Mouse (Mus musculus): ENCODE data around the gene Slc7a6. TPM values are rescaled to one million over a fixed set of nuclear protein-coding genes. Genes with fewer than 3 reads are reported as not detected.

Slc7a6 gene
- polyA plus RNA-seq, 1 experiment = 8.3 TPM

- peak overlapping the region; percentile 77 for H3K4me3 ChIP-seq (ENCODE audit: insufficient read depth, low read length)
- peak overlapping the region; percentile 87 for H3K27ac ChIP-seq (ENCODE audit: insufficient read depth, low read depth, low read length)
- no peak for TF ChIP-seq CTCF (IDR thresholded peaks at IDR 0.05; ENCODE audit: low read depth, low read length)
- TF ChIP-seq POLR2A (IDR thresholded peaks at IDR 0.05; ENCODE audit: borderline replicate concordance, low read depth, low read length) = no peak
- H3K4me1 ChIP-seq (ENCODE audit: control insufficient read depth, insufficient read depth, low read length) = peaks cover 63% of the 10 kb centered on the region
These were observed 18.0 kb upstream of the Slc7a6 start for GRCm38 (mm10) chr8:106150653-106151000.

GRCm38 (mm10) chr8:106151041-106151440 lies 17.6 kb upstream of the Slc7a6 start:
- Histone ChIP-seq H3K4me3 (ENCODE audit: insufficient read depth, low read length) (peak overlapping the region; percentile 77), H3K27ac (ENCODE audit: insufficient read depth, low read depth, low read length) (peak overlapping the region; percentile 87), H3K4me1 (ENCODE audit: control insufficient read depth, insufficient read depth, low read length) (peaks cover 59% of the 10 kb centered on the region)
- TF ChIP-seq POLR2A (IDR thresholded peaks at IDR 0.05; ENCODE audit: borderline replicate concordance, low read depth, low read length) = no peak
- TF ChIP-seq CTCF (IDR thresholded peaks at IDR 0.05; ENCODE audit: low read depth, low read length) = no peak

DNA sequence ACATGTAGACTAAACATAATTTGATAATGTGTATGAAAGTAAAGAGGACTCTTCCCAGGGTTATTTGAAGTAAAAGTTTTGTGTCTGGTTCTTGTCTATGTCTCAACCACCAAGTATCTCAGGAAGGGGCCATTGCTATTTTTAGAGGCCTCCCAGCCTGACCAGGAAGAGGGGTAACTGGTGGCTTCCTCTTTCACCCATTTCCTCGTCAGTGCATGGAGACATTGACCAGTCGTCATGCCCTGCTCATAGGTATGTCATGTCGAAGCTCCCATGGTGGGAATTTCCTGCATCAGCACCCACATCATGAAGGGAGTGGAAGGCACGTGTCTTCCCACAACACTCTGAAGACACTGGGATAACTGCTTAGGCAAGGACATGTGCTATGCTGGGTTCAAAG lies 15.8 kb upstream of the Slc7a6 start:
- Histone ChIP-seq H3K4me3 (ENCODE audit: insufficient read depth, low read length) (peak overlapping the region; percentile 77), H3K27ac (ENCODE audit: insufficient read depth, low read depth, low read length) (peak overlapping the region; percentile 87), H3K4me1 (ENCODE audit: control insufficient read depth, insufficient read depth, low read length) (peaks cover 44% of the 10 kb centered on the region)
- TF ChIP-seq POLR2A (IDR thresholded peaks at IDR 0.05; ENCODE audit: borderline replicate concordance, low read depth, low read length) (no peak), CTCF (IDR thresholded peaks at IDR 0.05; ENCODE audit: low read depth, low read length) (no peak)

DNA sequence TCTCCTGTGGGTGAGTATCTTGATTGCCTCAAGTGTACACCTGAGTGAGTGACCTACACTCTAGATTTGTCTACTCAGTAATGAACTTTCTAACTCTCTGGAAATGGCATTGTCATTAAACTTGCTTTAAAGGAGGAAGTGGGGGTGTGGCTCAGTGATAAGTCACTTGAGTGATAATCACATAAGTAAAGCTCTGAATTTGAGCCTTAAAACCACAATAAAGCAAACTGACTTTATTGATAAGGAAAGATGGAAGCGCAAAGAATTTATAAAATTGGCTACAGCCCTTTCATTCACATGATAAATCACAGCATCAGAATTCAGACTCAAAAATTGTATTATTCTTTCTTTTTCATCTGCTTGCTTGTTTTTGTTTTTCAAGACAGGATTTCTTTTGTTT lies 11.2 kb upstream of the Slc7a6 start:
- TF ChIP-seq CTCF (IDR thresholded peaks at IDR 0.05; ENCODE audit: low read depth, low read length) (no peak), POLR2A (IDR thresholded peaks at IDR 0.05; ENCODE audit: borderline replicate concordance, low read depth, low read length) (no peak)
- Histone ChIP-seq H3K27ac (ENCODE audit: insufficient read depth, low read depth, low read length) (no peak overlapping the region), H3K4me1 (ENCODE audit: control insufficient read depth, insufficient read depth, low read length) (peaks cover 24% of the 10 kb centered on the region), H3K4me3 (ENCODE audit: insufficient read depth, low read length) (no peak overlapping the region)

GRCm38 (mm10) chr8:106158381-106158780 lies 10.3 kb upstream of the Slc7a6 start:
- Histone ChIP-seq H3K4me3 (ENCODE audit: insufficient read depth, low read length) (no peak overlapping the region), H3K27ac (ENCODE audit: insufficient read depth, low read depth, low read length) (no peak overlapping the region), H3K4me1 (ENCODE audit: control insufficient read depth, insufficient read depth, low read length) (peaks cover 17% of the 10 kb centered on the region)
- TF ChIP-seq CTCF (IDR thresholded peaks at IDR 0.05; ENCODE audit: low read depth, low read length) = no peak
- no peak for TF ChIP-seq POLR2A (IDR thresholded peaks at IDR 0.05; ENCODE audit: borderline replicate concordance, low read depth, low read length)

- Histone ChIP-seq H3K4me1 (ENCODE audit: control insufficient read depth, insufficient read depth, low read length) (peaks cover 4% of the 10 kb centered on the region), H3K4me3 (ENCODE audit: insufficient read depth, low read length) (no peak overlapping the region), H3K27ac (ENCODE audit: insufficient read depth, low read depth, low read length) (no peak overlapping the region)
- no peak for TF ChIP-seq CTCF (IDR thresholded peaks at IDR 0.05; ENCODE audit: low read depth, low read length)
- TF ChIP-seq POLR2A (IDR thresholded peaks at IDR 0.05; ENCODE audit: borderline replicate concordance, low read depth, low read length) = no peak
These were observed 8.8 kb upstream of the Slc7a6 start for GRCm38 (mm10) chr8:106159876-106160275.

DNA sequence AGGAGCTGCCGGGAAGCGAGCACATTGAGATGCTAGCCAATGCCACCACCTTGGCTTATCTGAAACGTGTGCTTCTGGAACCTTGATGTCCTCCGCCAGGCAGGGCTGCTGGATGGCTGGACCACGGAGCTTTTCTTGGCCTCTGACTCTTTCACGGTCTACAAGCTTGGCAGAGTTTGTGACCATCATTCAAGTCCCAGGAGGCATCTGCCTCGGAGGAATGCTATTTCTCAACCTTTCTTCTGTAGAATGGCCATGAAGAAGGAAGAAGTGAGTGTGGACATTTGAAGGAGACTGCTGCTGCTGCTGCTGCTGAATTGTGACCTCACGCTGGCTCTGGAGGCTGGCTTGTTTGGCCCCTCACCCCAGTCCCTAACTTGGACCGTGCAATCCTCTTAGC lies 5.4 kb upstream of the Slc7a6 start:
- H3K4me3 ChIP-seq (ENCODE audit: insufficient read depth, low read length) = no peak overlapping the region
- peaks cover 12% of the 10 kb centered on the region for H3K4me1 ChIP-seq (ENCODE audit: control insufficient read depth, insufficient read depth, low read length)
- TF ChIP-seq CTCF (IDR thresholded peaks at IDR 0.05; ENCODE audit: low read depth, low read length) = no peak
- no peak for TF ChIP-seq POLR2A (IDR thresholded peaks at IDR 0.05; ENCODE audit: borderline replicate concordance, low read depth, low read length)
- no peak overlapping the region for H3K27ac ChIP-seq (ENCODE audit: insufficient read depth, low read depth, low read length)

DNA sequence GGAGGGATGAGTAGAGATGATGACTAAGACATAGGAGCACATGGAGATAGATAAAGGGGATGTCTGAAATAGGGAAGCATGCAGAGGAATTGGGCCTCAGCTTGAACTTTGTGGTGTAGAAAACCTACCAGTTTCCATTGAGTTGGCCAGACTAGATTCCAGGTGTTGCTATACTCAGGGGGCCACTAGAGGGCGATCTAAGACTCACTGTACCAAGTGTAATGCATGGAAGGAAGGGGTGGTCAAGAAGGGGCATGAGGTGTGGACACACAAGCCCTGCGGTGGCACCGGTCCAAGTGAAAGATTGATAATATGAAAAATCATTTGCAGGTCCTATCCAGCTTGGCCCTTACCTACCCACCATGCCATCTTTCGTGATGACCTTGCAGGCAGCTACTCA lies 3.2 kb upstream of the Slc7a6 start:
- peaks cover 14% of the 10 kb centered on the region for H3K4me1 ChIP-seq (ENCODE audit: control insufficient read depth, insufficient read depth, low read length)
- no peak overlapping the region for H3K27ac ChIP-seq (ENCODE audit: insufficient read depth, low read depth, low read length)
- H3K4me3 ChIP-seq (ENCODE audit: insufficient read depth, low read length) = no peak overlapping the region
- TF ChIP-seq CTCF (IDR thresholded peaks at IDR 0.05; ENCODE audit: low read depth, low read length) (peak; percentile 89), POLR2A (IDR thresholded peaks at IDR 0.05; ENCODE audit: borderline replicate concordance, low read depth, low read length) (no peak)

GRCm38 (mm10) chr8:106169017-106169933 lies 618 bp downstream of the Slc7a6 start:
- H3K27ac ChIP-seq (ENCODE audit: insufficient read depth, low read depth, low read length) = peak overlapping the region; percentile 38
- H3K4me1 ChIP-seq (ENCODE audit: control insufficient read depth, insufficient read depth, low read length) = peaks cover 16% of the 10 kb centered on the region
- no peak for TF ChIP-seq CTCF (IDR thresholded peaks at IDR 0.05; ENCODE audit: low read depth, low read length)
- no peak for TF ChIP-seq POLR2A (IDR thresholded peaks at IDR 0.05; ENCODE audit: borderline replicate concordance, low read depth, low read length)
- H3K4me3 ChIP-seq (ENCODE audit: insufficient read depth, low read length) = peak overlapping the region; percentile 79

GRCm38 (mm10) chr8:106169934-106170480 lies 1.4 kb downstream of the Slc7a6 start:
- Histone ChIP-seq H3K4me1 (ENCODE audit: control insufficient read depth, insufficient read depth, low read length) (peaks cover 13% of the 10 kb centered on the region), H3K4me3 (ENCODE audit: insufficient read depth, low read length) (peak overlapping the region; percentile 79), H3K27ac (ENCODE audit: insufficient read depth, low read depth, low read length) (no peak overlapping the region)
- TF ChIP-seq POLR2A (IDR thresholded peaks at IDR 0.05; ENCODE audit: borderline replicate concordance, low read depth, low read length) (no peak), CTCF (IDR thresholded peaks at IDR 0.05; ENCODE audit: low read depth, low read length) (no peak)
